Mouse (Mus musculus): ENCODE results near the gene Adgra1.

Gene Adgra1

DNA sequence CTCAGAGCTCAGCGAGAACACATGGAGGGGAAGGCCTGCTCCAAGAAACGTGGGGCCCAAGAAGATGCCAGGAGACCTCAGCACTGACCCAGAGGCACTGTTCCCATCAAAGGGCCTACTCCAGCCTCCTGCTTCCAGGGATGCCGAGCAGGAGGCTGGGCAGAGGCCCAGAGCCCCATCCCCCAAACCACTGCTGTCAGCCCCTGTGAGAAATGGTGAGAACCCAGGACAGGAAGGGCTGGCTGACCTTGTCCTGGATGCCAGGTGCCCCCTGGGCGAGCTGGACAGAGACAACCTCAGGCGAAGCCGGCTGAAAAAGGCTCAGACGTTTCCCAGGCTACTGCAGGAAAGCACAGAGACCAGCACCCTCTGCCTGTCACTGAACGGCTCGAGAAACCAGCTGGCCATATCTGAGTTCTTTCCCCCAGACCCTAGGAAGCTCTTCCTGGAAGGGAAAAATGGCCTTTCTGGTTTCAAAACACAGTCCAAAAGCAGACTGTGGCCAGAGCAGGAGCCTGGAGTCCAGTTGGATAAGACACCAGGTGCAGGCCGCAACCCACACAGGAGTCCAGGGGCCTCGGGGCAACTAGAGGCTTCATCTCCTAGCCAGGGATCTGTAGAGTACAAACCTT lies 76.3 kb downstream of the Adgra1 start:
- no peak for DNase-seq

DNA sequence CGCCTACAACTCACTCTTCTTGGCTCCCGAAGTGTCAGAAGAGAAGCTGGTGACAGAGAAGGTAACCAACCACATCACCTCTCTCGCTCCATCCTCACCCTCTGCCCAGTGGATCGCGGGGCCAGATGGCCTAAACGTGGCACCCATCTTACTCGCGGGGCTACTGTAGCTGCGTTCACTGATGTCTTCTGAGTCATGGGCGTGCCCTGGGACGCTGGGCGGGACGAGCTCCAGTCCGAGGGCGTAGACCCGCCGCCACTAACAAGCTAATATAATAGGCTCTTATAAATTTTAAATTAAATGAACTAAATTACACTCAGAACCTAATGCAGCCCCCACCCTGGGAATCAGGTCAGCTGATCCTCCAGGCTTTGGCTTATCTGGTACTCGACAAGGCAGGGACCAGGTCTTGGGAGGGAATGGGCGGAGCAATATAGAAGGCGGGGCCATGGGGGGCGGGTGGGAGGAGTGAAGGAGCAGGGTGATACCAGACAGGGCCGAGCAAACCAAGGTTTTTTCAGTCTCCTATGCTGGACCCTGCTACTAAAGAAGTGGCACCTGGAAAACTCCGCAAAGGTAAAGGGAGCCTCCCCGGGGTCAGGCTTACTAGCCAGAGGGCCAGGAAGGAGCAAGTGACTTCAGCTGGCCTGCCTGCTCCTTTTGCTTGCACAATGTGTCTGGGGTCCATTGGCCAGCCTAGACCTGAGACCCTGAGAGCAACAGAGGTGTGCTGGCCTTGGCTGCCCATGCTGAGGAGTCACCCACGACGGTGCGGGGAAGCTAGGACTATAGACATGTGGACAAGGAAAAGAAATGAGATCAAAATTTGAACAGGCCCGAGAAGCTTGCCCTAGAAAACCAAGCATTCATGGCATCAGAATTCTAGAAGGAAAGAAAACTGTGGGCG lies 80.4 kb downstream of the Adgra1 start:
- no peak for DNase-seq

GRCm38 (mm10) chr7:139915646-139916257 lies 81.8 kb downstream of the Adgra1 start:
- no peak for DNase-seq

DNA sequence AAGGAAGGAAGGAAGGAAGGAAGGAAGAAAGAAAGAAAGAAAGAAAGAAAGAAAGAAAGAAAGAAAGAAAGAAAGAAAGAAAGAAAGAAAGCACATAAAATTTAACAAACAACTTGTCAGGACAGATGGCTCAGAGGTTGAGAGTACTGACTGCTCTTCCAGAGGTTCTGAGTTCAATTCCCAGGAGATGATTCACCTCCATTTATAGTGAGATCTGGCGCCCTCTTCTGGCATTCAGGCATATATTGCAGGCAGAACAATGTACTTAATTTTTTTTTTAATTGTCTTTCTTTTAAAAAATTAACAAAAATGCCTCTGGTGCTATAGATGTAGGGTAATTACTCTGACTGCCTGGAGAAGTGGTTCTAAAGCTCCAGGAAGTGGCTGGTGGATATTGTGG lies 82.4 kb downstream of the Adgra1 start:
- DNase-seq: no peak

DNA sequence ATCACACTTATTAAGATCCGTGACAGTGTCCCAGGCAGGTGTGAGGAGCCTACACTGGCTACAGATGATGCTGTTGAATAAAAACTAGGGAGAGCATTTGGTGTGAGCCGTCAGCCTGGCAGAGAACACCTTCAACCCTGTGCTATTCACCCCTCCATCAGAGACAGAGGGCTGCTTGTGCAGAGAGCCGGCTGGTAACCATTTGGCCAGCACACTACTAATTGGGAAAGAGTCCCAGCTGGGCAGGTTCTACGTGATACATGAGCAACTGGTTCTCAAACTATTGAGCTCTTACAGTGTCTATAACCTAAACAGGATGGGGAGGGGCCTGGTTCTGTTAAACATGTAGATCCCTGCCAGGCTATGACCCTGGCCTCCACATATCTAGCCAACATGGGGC lies 84.3 kb downstream of the Adgra1 start:
- no peak for DNase-seq

Measured in kidney, adult 9 months (tissue).